Mouse (Mus musculus) MEL (cell line): Measurements from ENCODE around the gene Wwc1. TPM values are rescaled to one million over a fixed set of nuclear protein-coding genes. Genes with fewer than 3 reads are reported as not detected.

Experiments
- DNase-seq: peaks from one replicate; pipeline ENCODE4 v3.0.0; 2011; ENCODE audit warnings: low read depth, low spot score
- H3K27ac ChIP-seq: 2 replicates; pipeline ENCODE4 v1.5.1; 2012; ENCODE audit warnings: low read depth, mild to moderate bottlenecking, control low read depth, low read length, moderate library complexity; ENCODE audit not compliant: control insufficient read depth
- H3K27me3 ChIP-seq, 2 experiments: fragments of 150-350 bp in 1 of 2; sonication (generic) in 1 of 2; 2 replicates each; pipeline ENCODE4 v1.6.1; 2012; ENCODE audit warnings: low read length in 2 of 2, mild to moderate bottlenecking in 2 of 2, improper control_type of control experiment in 1 of 2, moderate library complexity in 1 of 2; ENCODE audit not compliant: insufficient read depth in 2 of 2, control insufficient read depth in 1 of 2
- H3K36me3 ChIP-seq, 2 experiments: 2 replicates each; pipeline ENCODE4 v1.6.1; 2012 to 2014; ENCODE audit warnings: low read length in 2 of 2, improper control_type of control experiment in 1 of 2, inconsistent platforms in 1 of 2, mild to moderate bottlenecking in 1 of 2; ENCODE audit not compliant: insufficient read depth in 2 of 2, control insufficient read depth in 1 of 2
- H3K4me1 ChIP-seq, 2 experiments: fragments of 150-350 bp in 1 of 2; sonication (generic) in 1 of 2; 2 replicates each; pipeline ENCODE4 v1.6.1; 2012; ENCODE audit warnings: low read length in 2 of 2, improper control_type of control experiment in 1 of 2, mild to moderate bottlenecking in 1 of 2; ENCODE audit not compliant: insufficient read depth in 2 of 2, control insufficient read depth in 1 of 2
- H3K4me3 ChIP-seq, 2 experiments: fragments of 150-350 bp in 1 of 2; sonication (generic) in 1 of 2; 2 replicates each; pipeline ENCODE4 v1.5.1; 2012; ENCODE audit warnings: low read depth in 2 of 2, low read length in 2 of 2, mild to moderate bottlenecking in 2 of 2, moderate library complexity in 2 of 2, control low read depth in 1 of 2, improper control_type of control experiment in 1 of 2; ENCODE audit not compliant: control insufficient read depth in 1 of 2, insufficient read depth in 1 of 2
- H3K79me2 ChIP-seq: 2 replicates; pipeline ENCODE4 v1.6.1; 2012; ENCODE audit warnings: mild to moderate bottlenecking, low read length, moderate library complexity; ENCODE audit not compliant: control insufficient read depth, poor library complexity, insufficient read depth
- H3K9ac ChIP-seq: 2 replicates; pipeline ENCODE4 v1.6.1; 2012; ENCODE audit warnings: low read depth, mild to moderate bottlenecking, control low read depth, low read length, moderate library complexity; ENCODE audit not compliant: control insufficient read depth, poor library complexity, severe bottlenecking
- H3K9me3 ChIP-seq: fragments of 150-350 bp; sonication (generic); replicated peaks from 2 replicates; pipeline ENCODE4 v1.6.1; 2012; ENCODE audit warnings: mild to moderate bottlenecking, low read length, improper control_type of control experiment, moderate library complexity; ENCODE audit not compliant: insufficient read depth
- BHLHE40 ChIP-seq: IDR thresholded peaks from 2 replicates; pipeline ENCODE4 v1.6.1; 2012; ENCODE audit warnings: low read depth, mild to moderate bottlenecking, inconsistent platforms, low read length, improper control_type of control experiment, borderline replicate concordance
- ELF1 ChIP-seq: IDR thresholded peaks from 2 replicates; pipeline ENCODE4 v1.6.1; 2014; ENCODE audit warnings: low read depth, mild to moderate bottlenecking, inconsistent platforms, low read length, improper control_type of control experiment, moderate library complexity
- ETS1 ChIP-seq: IDR thresholded peaks from 2 replicates; pipeline ENCODE4 v1.6.1; 2012; ENCODE audit warnings: low read depth, mild to moderate bottlenecking, inconsistent platforms, low read length, improper control_type of control experiment, moderate library complexity
- MAFK ChIP-seq: IDR thresholded peaks from 2 replicates; pipeline ENCODE4 v1.6.1; 2011; ENCODE audit warnings: low read depth, mild to moderate bottlenecking, low read length, improper control_type of control experiment, borderline replicate concordance
- MAX ChIP-seq: IDR thresholded peaks from 2 replicates; pipeline ENCODE4 v1.6.1; 2011; ENCODE audit warnings: low read length, improper control_type of control experiment
- MAZ ChIP-seq: IDR thresholded peaks from 2 replicates; pipeline ENCODE4 v1.6.1; 2012; ENCODE audit warnings: low read depth, mild to moderate bottlenecking, inconsistent platforms, low read length, improper control_type of control experiment
- MEF2A ChIP-seq: IDR thresholded peaks from 2 replicates; pipeline ENCODE4 v1.6.1; 2014; ENCODE audit warnings: low read depth, mild to moderate bottlenecking, inconsistent platforms, low read length, improper control_type of control experiment; ENCODE audit not compliant: poor library complexity, insufficient replicate concordance, severe bottlenecking; ENCODE audit errors: extremely low read depth
- MXI1 ChIP-seq: IDR thresholded peaks from 2 replicates; pipeline ENCODE4 v1.6.1; 2011; ENCODE audit warnings: mild to moderate bottlenecking, low read depth, low read length, improper control_type of control experiment
- MYC ChIP-seq: IDR thresholded peaks from 2 replicates; pipeline ENCODE4 v1.6.1; 2011; ENCODE audit warnings: low read depth, mild to moderate bottlenecking, low read length, improper control_type of control experiment, moderate library complexity
- NELFE ChIP-seq: IDR thresholded peaks from 2 replicates; pipeline ENCODE4 v1.6.1; 2011; ENCODE audit warnings: low read depth, low read length, improper control_type of control experiment
- NRF1 ChIP-seq: IDR thresholded peaks from 2 replicates; pipeline ENCODE4 v1.6.1; 2014; ENCODE audit warnings: low read depth, mild to moderate bottlenecking, inconsistent platforms, low read length, improper control_type of control experiment, moderate library complexity; ENCODE audit not compliant: poor library complexity, insufficient read depth, severe bottlenecking
- POLR2A ChIP-seq, 2 experiments: IDR thresholded peaks; 2 replicates each; pipeline ENCODE4 v1.6.1; 2011 to 2012; ENCODE audit warnings: low read length in 2 of 2, mild to moderate bottlenecking in 2 of 2, control low read depth in 1 of 2, improper control_type of control experiment in 1 of 2, low read depth in 1 of 2, moderate library complexity in 1 of 2; ENCODE audit not compliant: control insufficient read depth in 1 of 2, insufficient read depth in 1 of 2, poor library complexity in 1 of 2
- POLR2AphosphoS2 ChIP-seq: IDR thresholded peaks from 2 replicates; pipeline ENCODE4 v1.6.1; 2011; ENCODE audit warnings: low read length, improper control_type of control experiment
- RCOR1 ChIP-seq: IDR thresholded peaks from 2 replicates; pipeline ENCODE4 v1.6.1; 2012; ENCODE audit warnings: low read depth, mild to moderate bottlenecking, inconsistent platforms, low read length, improper control_type of control experiment
- SIN3A ChIP-seq: IDR thresholded peaks from 2 replicates; pipeline ENCODE4 v1.6.1; 2012; ENCODE audit warnings: low read length, improper control_type of control experiment, inconsistent platforms
- TAL1 ChIP-seq: IDR thresholded peaks from 2 replicates; pipeline ENCODE4 v1.6.1; 2012; ENCODE audit warnings: mild to moderate bottlenecking, inconsistent platforms, low read length, moderate library complexity, mixed read lengths
- TCF12 ChIP-seq: IDR thresholded peaks from 2 replicates; pipeline ENCODE4 v1.6.1; 2014; ENCODE audit warnings: low read depth, mild to moderate bottlenecking, inconsistent platforms, low read length, improper control_type of control experiment, moderate library complexity
- UBTF ChIP-seq: IDR thresholded peaks from 2 replicates; pipeline ENCODE4 v1.6.1; 2012; ENCODE audit warnings: low read depth, mild to moderate bottlenecking, inconsistent platforms, low read length, improper control_type of control experiment, moderate library complexity, borderline replicate concordance; ENCODE audit not compliant: insufficient read depth
- ZMIZ1 ChIP-seq: IDR thresholded peaks from 2 replicates; pipeline ENCODE4 v1.6.1; 2012; ENCODE audit warnings: low read depth, mild to moderate bottlenecking, inconsistent platforms, low read length, improper control_type of control experiment, moderate library complexity
- polyA plus RNA-seq, 2 experiments: library from polyadenylated mRNA; stranded (reverse) in 1 of 2; unstranded in 1 of 2; fragments of >175 nt in 1 of 2; fragments of >200 nt in 1 of 2; gene quantifications; 2 replicates each; pipeline versions ENCODE4 v1.2.1 to v1.2.4; 2012; ENCODE audit warnings: low replicate concordance in 2 of 2, low read depth in 1 of 2; ENCODE audit not compliant: insufficient read length in 2 of 2, insufficient read depth in 1 of 2, missing spikeins in 1 of 2
- total RNA-seq: library from RNA; depleted of rRNA; stranded (reverse); fragments of 300-350 nt; gene quantifications from 2 replicates; pipeline ENCODE4 v1.2.3, GENCODE M21; 2012

Wwc1 gene
- total and polyA plus RNA-seq, 3 experiments = 0.39 to 0.46 TPM; not detected in 1

DNA sequence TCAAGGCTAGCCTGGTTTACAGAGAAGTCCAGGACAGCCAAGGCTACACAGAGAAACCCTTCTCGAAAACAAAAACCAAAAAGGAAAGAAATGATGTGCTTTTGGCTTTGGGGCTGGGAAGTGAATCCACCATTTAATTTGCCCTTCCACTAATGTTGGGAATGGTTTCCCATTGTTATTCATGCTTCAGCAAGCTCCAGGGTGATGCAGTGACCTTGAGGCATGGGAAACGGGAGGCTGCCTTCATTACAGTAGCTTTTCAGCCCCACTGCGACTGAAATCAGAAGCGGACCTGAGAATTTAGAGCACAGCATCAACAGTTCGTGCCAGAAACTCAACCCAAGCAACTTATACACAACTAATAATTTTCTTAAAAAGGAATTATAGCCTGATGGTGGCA lies 179.0 kb downstream of the Wwc1 start:
- H3K9ac ChIP-seq = no peak overlapping the region
- no peaks in the 10 kb centered on the region for H3K9me3 ChIP-seq
- no peak for TF ChIP-seq TAL1
- no peak for TF ChIP-seq MAX
- TF ChIP-seq MXI1 = no peak
- no peak for TF ChIP-seq ETS1
- no peak for TF ChIP-seq MAZ
- TF ChIP-seq ZMIZ1 = no peak
- H3K36me3 ChIP-seq = no peaks in the 10 kb centered on the region
- H3K4me3 ChIP-seq = no peak overlapping the region
- no peak for DNase-seq
- H3K4me1 ChIP-seq = no peaks in the 10 kb centered on the region
- no peak overlapping the region for H3K27ac ChIP-seq
- no peaks in the 10 kb centered on the region for H3K79me2 ChIP-seq
- H3K27me3 ChIP-seq = no peaks in the 10 kb centered on the region

DNA sequence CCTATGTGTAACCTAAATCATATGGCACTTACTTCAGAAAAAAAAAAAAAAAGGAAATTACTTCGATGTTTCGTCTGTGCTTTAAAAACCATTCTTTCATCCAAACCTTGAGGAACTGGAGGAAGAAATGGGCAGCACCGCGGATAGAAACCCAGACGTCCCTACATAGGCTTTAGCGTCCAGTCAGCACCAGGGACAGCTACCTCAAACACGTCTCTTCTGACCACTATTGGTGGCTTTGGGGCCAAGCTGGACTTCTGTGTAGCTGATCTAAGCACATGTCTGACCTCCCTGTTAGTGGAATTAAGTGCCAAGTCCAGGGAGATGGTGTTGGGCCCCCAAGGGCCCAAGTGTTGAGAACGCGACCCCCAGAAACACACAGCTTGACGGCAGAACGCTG lies 181.5 kb downstream of the Wwc1 start, which contains the start of gene Fbll1:
Gene Fbll1, minus strand, starts transcription at position 11 of the 400 bp plus-strand sequence.
- H3K36me3 ChIP-seq = no peaks in the 10 kb centered on the region
- no peak within 1 kb of the TSS for H3K4me3 ChIP-seq
- H3K27ac ChIP-seq = no peak within 1 kb of the TSS
- no peaks in the 10 kb centered on the region for H3K9me3 ChIP-seq
- no peak within 1 kb of the TSS for H3K9ac ChIP-seq
- TF ChIP-seq SIN3A = 0 out of 2 replicates have a peak, but pooled peaks have one; percentile 26
- no peak for TF ChIP-seq MAZ
- no peaks in the 10 kb centered on the region for H3K4me1 ChIP-seq
- peak; percentile 35 for DNase-seq
- no peaks in the 10 kb centered on the region for H3K27me3 ChIP-seq
- no peaks in the 10 kb centered on the region for H3K79me2 ChIP-seq

DNA sequence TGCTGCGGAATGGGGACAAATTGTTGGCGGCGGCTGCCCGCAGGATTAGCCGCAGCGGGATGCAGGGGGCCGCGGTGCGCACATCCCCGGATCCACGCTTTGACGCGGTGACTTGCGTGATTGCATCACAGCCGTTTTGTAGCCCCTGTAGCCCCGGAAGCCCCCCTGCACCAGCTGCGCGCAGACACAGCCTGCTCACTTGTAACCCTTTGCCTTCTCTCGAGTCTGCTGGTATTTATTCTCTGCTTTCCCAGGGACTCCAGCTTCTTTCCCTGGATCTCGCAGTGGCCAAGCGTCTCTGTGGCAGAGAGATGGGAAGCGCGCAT lies 181.9 kb downstream of the Wwc1 start:
- H3K4me3 ChIP-seq = no peak overlapping the region

DNA sequence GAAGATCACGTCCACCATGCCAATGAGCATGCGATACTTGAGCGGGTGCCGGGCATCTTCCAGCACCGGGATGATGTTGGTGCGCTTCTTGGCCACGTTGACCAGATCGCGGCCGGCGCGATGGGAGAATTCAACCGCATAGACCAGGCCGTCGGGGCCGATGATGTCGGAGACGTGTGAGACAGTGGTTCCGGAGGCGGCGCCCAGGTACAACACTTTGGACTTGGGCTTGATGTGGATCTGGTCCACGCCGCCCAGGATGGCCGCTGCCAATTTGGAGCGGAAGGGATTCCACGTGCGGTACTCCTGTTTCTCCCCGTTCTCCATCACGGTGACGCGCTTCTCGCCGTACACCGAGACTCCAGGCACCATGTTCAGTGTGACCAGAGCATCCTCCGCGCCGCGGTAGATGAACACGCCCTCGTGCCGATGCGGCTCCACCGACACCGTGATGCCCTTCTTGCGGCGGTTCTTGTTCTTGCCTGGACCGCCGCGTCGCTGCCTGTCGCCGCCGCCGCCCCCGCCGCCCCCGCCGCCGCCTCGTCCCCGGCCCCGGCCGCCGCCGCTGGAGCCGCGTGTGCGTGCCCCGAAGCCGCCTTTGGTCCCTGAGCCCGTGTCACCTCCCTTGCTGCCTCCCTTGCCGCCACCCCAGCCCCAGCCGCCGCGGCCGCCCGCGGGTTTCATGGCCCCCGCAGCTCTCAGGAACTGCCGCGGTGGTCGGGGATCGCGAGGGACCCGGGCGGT lies 182.4 kb downstream of the Wwc1 start:
- Histone ChIP-seq H3K27ac (no peak overlapping the region), H3K79me2 (no peaks in the 10 kb centered on the region), H3K9ac (no peak overlapping the region), H3K4me3 (no peak overlapping the region), H3K9me3 (no peaks in the 10 kb centered on the region), H3K36me3 (no peaks in the 10 kb centered on the region), H3K4me1 (no peaks in the 10 kb centered on the region), H3K27me3 (no peaks in the 10 kb centered on the region)
- DNase-seq = no peak
- TF ChIP-seq UBTF (no peak), POLR2A (IDR thresholded peaks at IDR 0.05; ENCODE audit: control insufficient read depth in 1 of 2, insufficient read depth in 1 of 2, low read depth in 1 of 2, low read length in 2 of 2, poor library complexity in 1 of 2) (no peak), MAFK (no peak), ELF1 (no peak), TCF12 (no peak), RCOR1 (no peak), MXI1 (no peak), NELFE (no peak), MAZ (no peak), NRF1 (no peak), BHLHE40 (no peak), POLR2AphosphoS2 (no peak), MEF2A (no peak), SIN3A (no peak), ETS1 (no peak)

More for the DNA sequence above, 181.9 kb downstream of the Wwc1 start:
- H3K27ac ChIP-seq = no peak overlapping the region
- H3K79me2 ChIP-seq = no peaks in the 10 kb centered on the region
- no peak for DNase-seq
- no peaks in the 10 kb centered on the region for H3K36me3 ChIP-seq
- H3K4me1 ChIP-seq = no peaks in the 10 kb centered on the region
- no peaks in the 10 kb centered on the region for H3K9me3 ChIP-seq
- no peak overlapping the region for H3K9ac ChIP-seq
- TF ChIP-seq TAL1 (no peak), MYC (no peak), MAFK (no peak)
- H3K27me3 ChIP-seq = no peaks in the 10 kb centered on the region
